ENCODE assay signal across 8 mouse cellular contexts in the genomic region with DNA sequence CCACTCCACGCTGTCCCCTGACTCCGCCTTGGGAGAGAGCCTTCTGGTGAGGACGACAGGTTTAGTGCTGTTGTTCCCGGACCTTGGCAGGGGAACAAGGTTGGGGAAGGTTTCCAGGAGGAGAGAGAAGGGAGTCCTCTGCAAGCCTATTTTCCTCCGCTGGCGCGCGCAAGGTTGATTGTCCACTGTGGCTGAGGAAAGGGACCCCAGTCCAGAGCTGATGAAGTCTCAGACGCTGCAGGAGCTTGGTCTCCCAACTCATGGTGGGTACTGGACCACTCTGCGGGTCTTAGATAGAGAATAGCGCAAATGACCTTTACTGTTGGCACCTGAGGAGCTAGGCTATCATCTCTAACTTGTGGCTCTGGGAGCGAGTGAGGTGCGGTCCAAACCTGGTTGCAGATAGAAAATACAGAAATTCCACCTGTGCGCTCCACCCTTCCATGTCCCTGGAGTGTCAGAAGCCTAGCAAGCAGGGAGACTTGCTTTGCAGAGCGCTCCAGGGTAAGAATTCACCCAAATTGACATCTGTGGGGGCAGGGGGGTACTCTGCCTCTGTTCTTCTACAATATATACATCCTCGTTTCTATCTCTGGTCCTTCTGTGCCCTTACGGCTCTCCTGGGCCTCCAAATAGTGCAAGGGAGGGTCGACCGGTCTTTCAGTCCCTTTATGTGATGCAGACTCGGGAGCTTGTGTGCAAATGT. TPM values are rescaled to one million over a fixed set of nuclear protein-coding genes. Genes with fewer than 3 reads are reported as not detected.
A peak's percentile ranks its signal among the peaks of the same experiment; 100 is the strongest.
DNase-seq lines count a peak whose midpoint lies in the region; ATAC-seq and TF ChIP-seq lines count a peak whose summit lies in the region.

No protein-coding gene starts in this region.

- H3K4me1 ChIP-seq in cerebellum, adult 2 months (ENCODE audit: control insufficient read depth, insufficient read depth, low read length): no peaks in the 10 kb centered on the region
- H3K4me1 ChIP-seq in intestine, embryonic 16.5 days (ENCODE audit: control insufficient read depth, insufficient read depth, low read length): no peaks in the 10 kb centered on the region
- no peaks in the 10 kb centered on the region for H3K4me1 ChIP-seq in neural tube, embryonic 14.5 days (ENCODE audit: control insufficient read depth, insufficient read depth, low read length)

- no peak overlapping the region for H3K27ac ChIP-seq in cerebellum, adult 2 months (ENCODE audit: insufficient read depth, low read length)
- peak overlapping the region; percentile 35; the same call in 1 of the 2 replicates for H3K27ac ChIP-seq in intestine, embryonic 16.5 days (ENCODE audit: low read length)
- no peak overlapping the region for H3K27ac ChIP-seq in neural tube, embryonic 14.5 days (ENCODE audit: low read depth, low read length)

- WGBS in cerebellum, adult 2 months: 26% methylated on average over 20 of the region's 20 CpGs
- 25% methylated on average over 20 of the region's 20 CpGs for WGBS in intestine, embryonic 16.5 days
- WGBS in neural tube, embryonic 14.5 days: 25% methylated on average over 20 of the region's 20 CpGs

- no peak for TF ChIP-seq POLR2A in cerebellum, adult 2 months (IDR thresholded peaks at IDR 0.05; ENCODE audit: borderline replicate concordance, insufficient read depth, low read length)

- peak overlapping the region; percentile 85 for H3K4me2 ChIP-seq in intestine, embryonic 16.5 days (ENCODE audit: low read depth, low read length)
- peak overlapping the region; percentile 97 for H3K4me2 ChIP-seq in neural tube, embryonic 14.5 days (ENCODE audit: low read depth, low read length)

- H3K27me3 ChIP-seq in cerebellum, adult 2 months (ENCODE audit: control insufficient read depth, insufficient read depth, low read length): no peaks in the 10 kb centered on the region
- H3K27me3 ChIP-seq in intestine, embryonic 16.5 days (replicated peaks; ENCODE audit: control insufficient read depth, insufficient read depth, low read length): 0 out of 2 replicates have a peak, but pooled peaks cover 2% of the 10 kb centered on the region
- peaks cover 2% of the 10 kb centered on the region; the same call in 1 of the 2 replicates for H3K27me3 ChIP-seq in neural tube, embryonic 14.5 days (ENCODE audit: control insufficient read depth, insufficient read depth, low read length)

- intact Hi-C loops in left cerebral cortex, postnatal 14 days (cut with DNase I): loop anchor here (10.0 kb wide), 1 partner anchor 1005 kb away; no protein-coding TSS in a partner anchor

- ATAC-seq in intestine, embryonic 16.5 days: no peak
- ATAC-seq in neural tube, embryonic 14.5 days (ENCODE audit: low read depth): peak; percentile 23; the same call in 1 of the 2 replicates

- peak overlapping the region; percentile 65 for H3K9ac ChIP-seq in intestine, embryonic 16.5 days (ENCODE audit: low read depth, low read length)
- H3K9ac ChIP-seq in neural tube, embryonic 14.5 days (replicated peaks; ENCODE audit: low read depth, low read length): peak overlapping the region; percentile 62

- peak; percentile 5 to 20 for DNase-seq in cerebellum, adult 2 months
- no peak for DNase-seq in cerebellum, adult 8-10 months
- DNase-seq in right cerebral cortex, adult 18-20 months: peak; percentile 8
- DNase-seq in right cerebral cortex, postnatal 36 days (ENCODE audit: low spot score in 2 of 2): no peak
- no peak for DNase-seq in urinary bladder, postnatal 14 days (ENCODE audit: low spot score)
- DNase-seq in left cerebral cortex, postnatal 14 days (ENCODE audit: low spot score in 2 of 2): no peak

- no peaks in the 10 kb centered on the region for H3K36me3 ChIP-seq in intestine, embryonic 16.5 days (ENCODE audit: control insufficient read depth, insufficient read depth, low read length)
- no peaks in the 10 kb centered on the region for H3K36me3 ChIP-seq in neural tube, embryonic 14.5 days (ENCODE audit: control insufficient read depth, insufficient read depth, low read length)

- peak overlapping the region; percentile 30 for H3K4me3 ChIP-seq in cerebellum, adult 2 months (replicated peaks; ENCODE audit: insufficient read depth, low read depth, low read length)
- H3K4me3 ChIP-seq in intestine, embryonic 16.5 days (ENCODE audit: low read length): peak overlapping the region; percentile 61
- H3K4me3 ChIP-seq in neural tube, embryonic 14.5 days (ENCODE audit: low read depth, low read length): peak overlapping the region; percentile 48

- TF ChIP-seq CTCF in cerebellum, adult 2 months (IDR thresholded peaks at IDR 0.05; ENCODE audit: borderline replicate concordance, insufficient read depth, low read depth, low read length): no peak

- H3K9me3 ChIP-seq in intestine, embryonic 16.5 days (ENCODE audit: control insufficient read depth, low read length): no peaks in the 10 kb centered on the region
- H3K9me3 ChIP-seq in neural tube, embryonic 14.5 days (ENCODE audit: control insufficient read depth, low read length): no peaks in the 10 kb centered on the region

RNA-seq across cellular contexts. Expression of gene Chrm2, which starts 1.5 kb away (rescaled TPM):
- 6.7 and 8.1 TPM in 2 replicates for polyA plus RNA-seq in cerebellum, adult 2 months (2012; rRNA removed)
- 14.5 and 14.9 TPM in 2 replicates for polyA plus RNA-seq in intestine, embryonic 16.5 days (2015; fragmentation: Nextera tagmentation; extraction: Ambion mirVana)
- polyA plus RNA-seq in neural tube, embryonic 14.5 days (2014; fragmentation: Nextera tagmentation; extraction: Ambion mirVana): 16.0 and 19.8 TPM in 2 replicates
- total RNA-seq in left cerebral cortex, postnatal 14 days (2021): 1 to 10 TPM; 9.6 to 9.8 TPM

Comparison
In these comparisons a context has a peak if more than half of its experiments do, and no peak if none do; other contexts are left out.
1. DNase-seq: peak in cerebellum, adult 2 months (2 of 2) and right cerebral cortex, adult 18-20 months (single experiment); none in cerebellum, adult 8-10 months (single experiment), right cerebral cortex, postnatal 36 days (0 of 2), urinary bladder, postnatal 14 days (single experiment) and left cerebral cortex, postnatal 14 days (0 of 2).
2. Peak in every context shown above with its lines, with median percentiles within 50 percentile points of each other: H3K4me3 ChIP-seq.